Mouse (Mus musculus): ENCODE measurements at regions not wholly inside any gene's neighbourhood (a gene's known extent, or its start where the extent isn't known, plus 50 kb on each side); places are given as distances from the start of the nearest gene placed in this dataset.
"Not testable (repeated sequence)": the region's sequence is repeated elsewhere in the genome, so short reads cannot be mapped to it uniquely, and the experiment has no call there.

- no peak for DNase-seq (ENCODE audit: low spot score)
Observed at GRCm38 (mm10) chr3:8310379-8311128, 1299.3 kb downstream of the Zfp704 start.

DNA sequence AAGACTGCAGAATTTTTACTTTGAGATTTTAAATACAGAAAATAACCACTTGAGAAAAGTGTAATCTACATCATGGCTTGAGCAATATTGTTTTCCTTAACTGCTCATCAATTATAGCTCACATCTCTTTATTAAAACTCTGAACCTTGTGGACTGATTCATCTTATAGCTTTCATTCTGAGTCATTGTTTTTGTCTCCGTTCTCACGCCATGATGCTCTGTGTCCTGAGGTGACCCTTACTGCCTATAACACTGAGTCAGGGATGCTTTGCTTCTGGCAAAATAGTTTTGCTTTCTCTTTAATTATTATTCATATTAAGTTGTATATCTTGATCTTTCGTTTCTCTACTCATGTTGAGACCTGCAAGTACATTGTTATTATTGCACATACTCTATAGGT is 1302.6 kb downstream of the Zfp704 start:
- no peak for DNase-seq (ENCODE audit: low spot score)

- DNase-seq (ENCODE audit: low spot score): no peak
Observed at GRCm38 (mm10) chr3:8304784-8305183, 1305.1 kb downstream of the Zfp704 start.

- DNase-seq (ENCODE audit: low spot score): no peak
Observed at GRCm38 (mm10) chr3:8293036-8293435, 1316.8 kb downstream of the Zfp704 start.

- DNase-seq (ENCODE audit: low spot score): no peak
Observed at GRCm38 (mm10) chr3:8289558-8289957, 1320.3 kb downstream of the Zfp704 start.

DNA sequence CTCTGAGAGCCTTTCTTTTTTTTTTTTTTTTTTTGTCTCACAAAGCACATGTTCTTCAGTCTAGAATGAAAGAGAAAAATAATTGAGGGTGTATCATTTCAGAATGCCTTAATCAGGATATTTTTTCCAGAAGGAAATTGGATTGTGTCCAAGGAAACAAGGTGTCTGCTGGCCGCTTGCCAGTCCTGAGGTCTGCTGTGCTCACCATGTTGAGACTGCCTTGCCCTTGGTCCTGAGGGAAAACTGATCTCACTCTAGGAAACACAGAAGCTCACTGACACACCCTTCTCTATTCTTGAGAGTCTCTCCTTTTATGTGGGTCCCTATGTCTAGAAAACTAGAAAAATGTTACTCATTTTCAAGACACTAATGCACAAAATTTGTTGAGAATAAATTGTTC is 1321.4 kb downstream of the Zfp704 start:
- no peak for DNase-seq (ENCODE audit: low spot score)

- no peak for DNase-seq (ENCODE audit: low spot score)
Observed at GRCm38 (mm10) chr3:8284655-8285428, 1325.0 kb downstream of the Zfp704 start.

GRCm38 (mm10) chr3:8282411-8282810 is 1327.5 kb downstream of the Zfp704 start:
- DNase-seq (ENCODE audit: low spot score): no peak

GRCm38 (mm10) chr3:8276661-8277060 is 1333.2 kb downstream of the Zfp704 start:
- no peak for DNase-seq (ENCODE audit: low spot score)

- DNase-seq (ENCODE audit: low spot score): no peak
Observed at GRCm38 (mm10) chr3:8270935-8271298, 1339.0 kb downstream of the Zfp704 start.

GRCm38 (mm10) chr3:8270009-8270934 is 1339.6 kb downstream of the Zfp704 start:
- no peak for DNase-seq (ENCODE audit: low spot score)

DNA sequence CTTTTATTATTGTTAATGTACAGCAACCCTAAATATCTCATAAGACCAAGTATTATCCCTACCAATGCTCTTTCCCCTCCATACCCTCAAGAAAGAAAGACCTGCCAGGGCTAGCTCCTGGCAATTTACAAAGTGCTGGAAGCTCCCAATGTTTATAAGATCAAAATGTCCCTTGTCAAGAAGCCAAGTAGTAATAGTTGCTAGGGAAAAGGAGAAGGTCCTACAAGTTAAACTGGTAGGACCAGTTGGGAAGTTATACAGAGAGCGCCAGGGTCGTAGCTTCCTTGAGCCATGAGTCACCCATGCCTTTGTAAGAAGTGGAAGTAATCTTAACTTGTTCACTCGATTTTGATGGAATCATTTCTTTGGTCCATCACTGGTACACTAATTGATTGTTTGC is 1344.1 kb downstream of the Zfp704 start:
- no peak for DNase-seq (ENCODE audit: low spot score)

- no peak for DNase-seq (ENCODE audit: low spot score)
Observed at GRCm38 (mm10) chr3:8264366-8265033, 1345.4 kb downstream of the Zfp704 start.

- DNase-seq (ENCODE audit: low spot score): no peak
Observed at GRCm38 (mm10) chr3:8257293-8257692, 1352.6 kb downstream of the Zfp704 start.

GRCm38 (mm10) chr3:8252311-8252710 is 1357.6 kb downstream of the Zfp704 start:
- no peak for DNase-seq (ENCODE audit: low spot score)

DNA sequence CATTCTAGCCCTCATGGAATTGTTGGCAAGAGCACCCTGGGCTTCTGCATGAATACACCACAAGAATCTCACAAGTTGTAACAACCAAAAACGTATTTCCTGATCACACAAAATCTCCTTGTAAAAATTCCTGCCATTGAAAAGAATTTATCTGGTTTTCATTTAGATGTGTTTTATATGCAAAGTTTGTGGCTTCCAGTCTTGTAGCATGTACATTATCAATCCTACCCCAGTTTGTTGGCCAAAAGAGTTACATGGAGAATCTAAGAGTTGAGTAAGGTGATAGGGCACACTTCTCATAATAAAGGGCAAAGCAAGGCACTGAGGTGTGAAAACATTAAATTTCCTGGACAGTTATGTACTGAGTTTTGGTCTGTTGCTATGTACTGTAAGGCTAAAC is 1361.0 kb downstream of the Zfp704 start:
- DNase-seq (ENCODE audit: low spot score): no peak

DNA sequence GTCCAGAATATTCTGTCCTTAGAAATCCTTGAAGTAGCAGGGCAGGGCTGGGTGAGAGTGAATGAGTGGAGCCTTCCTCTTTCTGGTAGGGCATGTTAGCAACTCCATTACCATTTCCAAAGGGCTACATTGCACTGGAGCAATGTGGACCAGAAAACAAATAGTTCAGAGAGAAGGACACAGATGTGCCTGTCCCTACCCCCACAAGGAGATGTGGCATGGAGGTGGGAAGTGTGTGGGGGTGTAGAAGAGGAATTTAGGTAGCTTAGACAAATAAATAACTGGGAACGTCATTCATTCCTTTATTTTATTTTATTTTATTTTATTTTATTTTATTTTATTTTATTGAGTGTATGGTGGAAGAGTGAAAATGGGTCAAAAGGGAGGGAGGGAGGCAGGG is 1364.1 kb downstream of the Zfp704 start:
- peak; percentile 44 for DNase-seq (ENCODE audit: low spot score)

- peak; percentile 10 for DNase-seq (ENCODE audit: low spot score)
Observed at GRCm38 (mm10) chr3:8245195-8245789, 1364.6 kb downstream of the Zfp704 start.

- not testable (repeated sequence) for DNase-seq (ENCODE audit: low spot score)
Observed at GRCm38 (mm10) chr3:8244526-8245194, 1365.2 kb downstream of the Zfp704 start.

DNA sequence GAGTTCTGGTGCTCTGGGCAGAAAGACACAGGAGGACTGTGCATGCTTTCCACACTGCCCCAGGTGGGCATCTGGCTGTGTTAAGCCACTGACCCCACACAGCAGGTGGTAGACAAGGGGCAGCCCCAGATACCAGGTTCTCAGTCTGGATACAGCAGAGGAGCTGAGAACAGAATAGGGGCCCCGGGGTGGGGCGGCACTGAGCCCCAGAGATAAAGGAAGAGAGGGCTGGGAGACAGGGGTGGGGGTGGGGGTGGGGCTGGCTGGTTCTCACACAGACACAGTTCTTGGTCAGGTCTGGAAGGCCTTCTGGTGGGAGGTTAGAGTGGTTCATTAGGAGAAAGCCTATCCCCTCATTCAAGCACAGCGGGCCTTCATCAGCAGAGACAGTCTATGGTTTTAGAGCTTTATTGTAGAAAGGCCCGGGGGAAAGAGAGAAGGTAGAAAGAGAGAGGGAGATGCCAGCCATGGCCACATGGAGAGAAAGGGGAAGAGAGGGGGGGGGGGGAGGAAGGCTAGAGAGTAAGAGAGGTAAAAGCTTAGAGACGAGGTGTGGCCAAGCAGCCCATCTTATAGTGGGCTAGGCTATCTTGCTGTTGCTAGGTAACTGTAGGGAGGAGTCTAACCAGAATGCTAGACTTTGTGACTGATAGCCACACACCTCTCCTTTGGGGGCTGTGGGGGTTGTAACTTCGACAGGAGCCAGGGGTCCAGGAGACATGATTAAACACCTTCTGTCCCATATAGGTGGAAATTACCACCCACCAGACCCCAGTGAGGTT is 1403.1 kb downstream of the Zfp704 start:
- no peak for DNase-seq (ENCODE audit: low spot score)

Data from ovary, postnatal 10 days (tissue).